Mouse (Mus musculus): ENCODE results near the gene Ctbp2.
A peak's percentile ranks its signal among the peaks of the same experiment; 100 is the strongest.

The Ctbp2 gene

DNA sequence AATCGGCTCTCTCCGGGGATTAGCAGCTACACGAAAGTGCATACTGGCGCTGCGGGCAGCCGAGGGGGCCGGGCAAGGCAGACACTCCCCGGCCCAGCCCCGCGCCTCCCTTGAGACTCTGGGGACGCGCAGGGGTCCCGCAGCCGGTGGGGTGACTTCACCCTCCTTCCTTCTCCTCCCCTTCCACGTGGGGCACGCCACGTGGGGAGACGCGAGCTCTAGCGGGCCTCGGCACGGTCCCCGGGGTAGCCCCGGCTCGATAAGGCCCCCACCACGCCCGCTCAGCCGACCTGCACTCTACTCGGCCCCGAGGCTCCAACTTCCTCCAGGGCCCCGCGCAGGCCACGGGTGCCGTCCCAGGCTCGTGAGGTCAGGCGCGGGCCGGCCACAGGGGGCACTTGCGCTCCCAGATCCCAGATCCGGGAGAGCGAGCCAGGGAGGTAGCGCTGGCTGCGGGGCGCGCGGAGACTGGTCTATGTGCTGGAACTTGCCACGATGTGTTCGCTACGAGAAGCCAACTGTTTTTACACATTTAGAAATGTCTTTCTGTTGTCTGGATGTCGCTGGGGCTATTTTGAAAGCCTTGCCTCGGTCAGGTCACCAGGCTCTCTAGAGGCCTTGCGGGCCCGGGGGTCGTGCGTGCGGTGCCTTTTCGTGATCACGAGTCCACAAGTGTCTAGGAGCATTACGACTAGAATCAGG, at the start of gene Ctbp2:
Ctbp2 (minus strand) TSS at position 356 of the 702 bp plus-strand sequence.
- DNase-seq (ENCODE audit: low read depth, low spot score), result peak; percentile 14

DNA sequence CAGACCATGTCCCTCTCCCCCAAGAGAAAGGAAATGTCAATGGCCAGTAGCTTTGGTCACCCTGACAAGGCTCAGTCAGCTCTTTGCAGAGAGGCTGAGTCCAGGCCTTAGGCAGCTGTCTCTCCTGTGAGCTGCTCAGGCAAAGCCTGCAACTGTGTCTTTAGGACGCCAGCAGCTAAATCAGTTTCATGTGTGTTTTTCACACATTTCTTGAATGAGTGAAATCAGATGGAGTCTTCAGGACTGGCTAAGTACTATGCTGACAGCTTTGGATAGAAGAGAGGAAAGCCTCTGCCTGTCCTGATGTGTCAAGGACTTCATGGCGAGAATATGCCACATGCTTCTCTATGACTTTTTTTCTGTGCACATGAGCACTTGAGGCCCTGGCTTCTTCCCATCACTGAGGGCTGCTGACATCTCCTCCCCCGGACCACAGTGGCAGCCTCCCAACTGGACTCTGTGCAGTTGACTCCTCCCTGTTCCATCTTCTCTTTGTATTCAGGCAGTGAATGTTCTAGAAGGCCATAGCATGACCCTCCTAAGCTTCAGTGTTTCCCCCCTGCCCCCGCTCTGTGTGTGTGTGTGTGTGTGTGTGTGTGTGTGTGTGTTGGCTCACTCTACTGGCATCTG, 47.4 kb upstream of the Ctbp2 start:
- DNase-seq (ENCODE audit: low read depth, low spot score), result no peak

DNA sequence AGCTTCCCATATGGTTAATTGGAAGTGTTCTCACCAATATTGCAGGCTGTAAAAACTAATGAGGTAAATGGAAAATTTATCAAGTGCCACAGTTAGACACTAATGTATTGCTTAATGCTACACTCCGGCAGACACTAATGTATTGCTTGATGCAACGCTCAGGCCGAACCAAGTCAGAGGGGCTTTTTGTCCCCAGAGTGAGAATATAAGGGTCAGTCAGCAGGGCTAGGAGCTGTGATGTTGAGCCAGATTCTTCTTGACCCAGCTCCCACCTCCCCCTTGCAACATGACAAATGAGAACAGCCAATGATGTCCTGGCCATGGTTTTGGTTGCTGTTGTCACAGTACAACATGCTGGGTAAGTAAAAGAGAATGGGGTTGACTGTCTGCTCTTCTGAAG, 44.8 kb upstream of the Ctbp2 start:
- DNase-seq (ENCODE audit: low read depth, low spot score), result no peak

DNA sequence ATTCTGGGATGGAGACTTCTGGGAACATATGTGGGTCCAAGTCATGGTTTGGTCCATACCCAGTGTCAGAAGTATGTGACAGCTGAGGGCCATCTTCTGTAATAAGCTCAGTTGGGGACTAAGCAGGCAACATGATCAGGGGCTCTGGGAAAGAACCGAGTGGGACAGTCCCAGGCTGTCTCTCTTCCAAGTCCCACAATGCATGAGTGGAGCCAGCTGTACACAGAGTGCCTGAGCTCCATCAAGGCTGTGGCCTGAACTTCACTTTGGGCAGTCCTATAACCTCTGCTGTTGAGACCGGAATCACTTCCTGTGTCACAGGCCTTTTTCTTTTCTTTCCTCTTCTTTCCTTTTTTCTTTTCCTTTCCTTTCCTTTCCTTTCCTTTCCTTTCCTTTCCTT, 43.7 kb upstream of the Ctbp2 start:
- DNase-seq (ENCODE audit: low read depth, low spot score), result no peak

DNA sequence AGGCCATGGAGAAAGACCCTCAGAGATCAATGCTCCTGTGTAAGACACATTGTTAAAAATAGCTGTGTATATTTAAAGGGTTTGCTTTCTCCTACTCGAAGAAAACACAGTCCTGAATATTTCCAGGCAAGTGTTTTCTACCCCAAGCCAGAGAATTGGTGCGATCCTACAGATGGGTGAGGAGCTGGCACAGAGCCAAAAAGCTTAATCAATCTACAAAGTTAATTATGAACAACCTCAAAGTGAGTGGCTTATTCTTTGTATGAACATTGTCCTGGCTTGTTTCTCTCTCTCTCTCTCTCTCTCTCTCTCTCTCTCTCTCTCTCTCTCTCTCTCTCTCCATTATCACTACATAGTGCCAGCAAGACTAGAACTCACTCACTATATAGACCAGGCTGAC, 40.6 kb upstream of the Ctbp2 start:
- no peak for DNase-seq (ENCODE audit: low read depth, low spot score)

DNA sequence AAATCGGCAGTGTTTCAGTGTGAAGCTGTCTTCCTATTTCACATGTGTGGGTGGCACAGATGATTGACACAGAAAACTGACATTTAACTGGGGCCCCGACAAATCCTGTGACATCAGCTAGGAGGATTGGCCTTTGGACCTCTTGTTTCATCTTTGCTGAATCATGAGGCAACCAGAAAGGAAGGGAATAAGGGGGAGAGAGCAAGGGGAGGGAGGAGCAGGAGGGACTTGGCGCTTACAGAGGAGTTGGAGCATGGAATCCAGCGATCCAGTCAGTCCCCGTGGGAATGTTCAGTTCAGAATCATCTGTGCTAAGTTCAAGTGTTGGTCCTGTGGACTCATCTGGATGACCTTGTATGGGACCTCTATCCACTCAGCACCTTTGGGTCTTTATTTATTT, 38.9 kb upstream of the Ctbp2 start:
- no peak for DNase-seq (ENCODE audit: low read depth, low spot score)

DNA sequence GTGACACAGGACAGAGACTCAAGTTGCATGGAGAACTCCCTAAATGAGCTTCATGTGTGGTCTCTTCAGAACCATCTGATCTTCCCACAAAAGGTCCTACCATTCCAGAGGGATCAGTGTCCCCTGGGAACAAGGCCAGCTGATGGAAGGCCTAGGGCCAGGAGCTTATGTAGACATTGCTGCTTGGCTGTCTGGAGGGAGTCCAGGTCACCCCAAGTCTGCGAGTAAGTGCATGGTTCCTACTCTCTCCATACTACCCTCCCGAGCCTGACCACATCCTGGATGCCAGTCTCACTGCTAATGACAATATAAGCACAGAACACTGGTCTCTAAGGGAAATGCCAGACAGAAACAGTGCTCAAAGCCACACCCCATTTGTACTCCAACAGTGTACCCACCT, 38.0 kb upstream of the Ctbp2 start:
- DNase-seq (ENCODE audit: low read depth, low spot score), result no peak

DNA sequence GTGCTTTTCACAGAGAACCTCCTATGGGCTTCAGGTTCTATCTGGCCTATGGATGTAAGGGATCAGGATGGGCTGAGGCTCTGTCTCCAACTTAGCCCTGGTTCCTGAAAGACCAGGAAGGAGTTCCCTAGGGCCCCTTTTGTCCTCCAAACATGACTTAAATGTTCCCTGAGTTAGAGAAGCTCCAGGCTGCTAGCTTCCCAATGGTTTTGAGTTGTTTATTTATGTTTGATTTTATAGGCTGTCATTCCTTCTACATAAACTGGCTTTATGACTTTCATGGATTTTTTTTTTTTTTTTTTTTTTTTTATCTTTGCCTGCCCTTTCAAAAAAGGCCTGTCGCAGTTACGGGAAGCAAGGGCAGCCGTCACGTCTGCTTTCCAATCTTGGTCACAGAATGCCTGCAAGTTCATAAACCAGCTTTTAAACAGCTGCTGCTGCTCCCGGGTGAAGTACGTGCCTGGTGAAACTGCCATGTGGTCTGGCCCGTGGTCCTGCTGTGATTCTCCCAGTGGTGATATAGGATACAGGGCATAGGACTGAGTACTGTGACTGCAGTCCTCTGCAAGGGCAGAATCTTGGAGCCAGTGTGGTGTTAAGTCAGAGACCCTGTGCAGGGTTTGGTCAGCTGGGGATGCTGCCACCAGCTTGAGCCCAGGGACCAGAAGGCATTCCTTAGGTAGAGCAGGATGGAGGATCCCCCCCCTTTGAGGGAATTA, 37.4 kb upstream of the Ctbp2 start:
- no peak for DNase-seq (ENCODE audit: low read depth, low spot score)

DNA sequence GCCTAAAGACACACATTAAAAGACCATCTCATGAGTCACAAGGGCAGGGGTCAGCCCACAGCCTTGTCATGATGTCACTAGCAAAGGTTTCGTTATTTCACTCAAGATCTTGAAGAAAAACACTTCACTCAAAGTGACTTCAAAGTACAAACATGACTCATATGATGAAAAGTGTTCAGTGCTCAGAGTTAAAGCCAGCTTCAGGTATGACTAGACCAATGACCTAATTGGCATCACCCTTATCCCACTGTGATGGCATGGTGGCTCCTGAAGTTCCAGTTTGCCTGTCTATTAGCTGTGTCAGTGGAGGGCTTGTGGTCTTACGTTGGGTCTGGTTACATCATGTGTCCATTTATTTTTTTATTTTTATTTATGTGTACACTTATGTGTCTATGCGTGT, 35.4 kb upstream of the Ctbp2 start:
- no peak for DNase-seq (ENCODE audit: low read depth, low spot score)

DNA sequence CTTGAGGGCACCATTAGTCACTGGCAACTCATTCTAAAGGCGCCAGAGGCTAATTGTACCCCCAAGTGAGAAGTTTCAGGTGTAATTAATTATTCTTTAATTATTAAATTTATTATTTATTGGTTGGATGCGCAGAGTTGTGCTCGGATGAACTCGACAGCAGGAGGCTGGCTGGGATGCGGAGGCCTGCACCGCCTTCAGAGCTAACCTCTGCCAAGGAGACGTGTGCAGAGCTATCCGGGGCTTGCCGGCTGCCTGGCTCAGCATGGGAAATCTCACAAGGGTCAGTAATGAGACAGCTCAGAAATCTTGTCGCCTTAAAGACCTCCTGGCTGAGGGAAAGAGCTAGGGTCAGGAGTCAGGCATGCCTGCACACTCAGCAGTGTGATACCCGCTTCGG, 31.5 kb upstream of the Ctbp2 start:
- no peak for DNase-seq (ENCODE audit: low read depth, low spot score)

DNA sequence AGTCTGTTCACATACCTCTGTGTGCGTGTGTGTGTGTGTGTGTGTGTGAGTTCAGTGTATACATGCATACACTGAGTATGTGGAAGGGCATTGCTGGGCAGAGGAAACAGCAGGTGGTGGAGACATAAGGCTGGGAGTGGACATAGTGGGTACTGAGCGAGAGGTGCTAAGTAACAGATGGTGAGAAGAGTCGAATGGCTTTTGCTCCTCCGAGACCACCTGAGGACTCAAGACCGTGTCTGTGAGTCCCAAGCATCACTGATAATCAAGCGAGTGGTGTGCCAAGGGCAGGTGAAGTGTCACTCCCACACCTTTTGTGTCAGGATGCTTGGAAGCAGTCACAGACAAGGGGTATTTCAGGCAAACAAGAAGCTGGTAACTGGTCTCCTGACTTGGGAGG, 30.7 kb upstream of the Ctbp2 start:
- no peak for DNase-seq (ENCODE audit: low read depth, low spot score)

DNA sequence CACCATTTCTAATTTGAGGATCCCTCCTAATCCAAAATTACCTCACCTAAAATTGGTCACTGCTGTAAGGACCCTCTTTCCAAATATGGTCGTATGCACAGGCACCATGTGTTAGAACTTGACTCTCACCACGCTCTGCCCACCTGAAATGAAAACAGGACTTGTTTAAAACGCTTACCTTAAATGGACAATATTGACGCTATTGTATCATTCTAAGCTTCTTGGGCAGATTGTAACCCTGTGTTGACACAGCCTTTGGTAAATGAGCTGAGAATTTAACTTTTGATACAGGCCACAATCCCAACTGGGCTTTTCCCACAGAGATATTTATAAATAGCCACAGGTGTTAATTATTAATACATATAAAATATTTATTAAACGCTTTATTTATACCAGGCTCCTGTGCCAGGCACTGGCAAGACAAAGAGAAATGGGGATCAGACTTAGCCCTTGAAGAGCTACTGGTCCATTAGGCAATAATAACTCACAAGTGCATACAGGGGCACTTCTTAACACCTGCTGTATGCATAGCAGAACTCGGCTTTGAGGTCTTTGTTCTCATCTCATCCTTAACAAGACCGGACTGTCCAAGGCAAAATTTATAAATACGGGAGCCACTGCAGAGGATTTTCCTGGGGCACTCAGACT, 15.7 kb upstream of the Ctbp2 start:
- no peak for DNase-seq (ENCODE audit: low read depth, low spot score)

DNA sequence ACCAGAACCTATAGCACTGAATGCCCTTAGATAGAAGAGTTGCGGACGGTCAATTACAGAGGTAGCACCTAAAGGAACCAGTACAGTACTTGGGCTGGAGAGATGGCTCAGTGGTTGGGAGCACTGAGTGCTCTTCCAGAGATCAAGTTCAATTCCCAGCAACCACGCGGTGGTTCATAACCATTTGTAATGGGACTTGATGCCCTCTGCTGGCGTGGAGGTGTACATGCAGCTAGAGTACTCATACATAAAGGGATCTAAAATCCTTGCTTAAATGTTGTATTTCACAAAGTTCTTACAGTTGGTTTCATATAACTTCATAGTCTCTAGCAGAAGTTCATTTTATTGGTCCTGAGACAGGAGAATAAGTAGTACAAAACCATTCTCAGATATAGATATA, 9.4 kb upstream of the Ctbp2 start:
- peak; percentile 11 for DNase-seq (ENCODE audit: low read depth, low spot score)

DNA sequence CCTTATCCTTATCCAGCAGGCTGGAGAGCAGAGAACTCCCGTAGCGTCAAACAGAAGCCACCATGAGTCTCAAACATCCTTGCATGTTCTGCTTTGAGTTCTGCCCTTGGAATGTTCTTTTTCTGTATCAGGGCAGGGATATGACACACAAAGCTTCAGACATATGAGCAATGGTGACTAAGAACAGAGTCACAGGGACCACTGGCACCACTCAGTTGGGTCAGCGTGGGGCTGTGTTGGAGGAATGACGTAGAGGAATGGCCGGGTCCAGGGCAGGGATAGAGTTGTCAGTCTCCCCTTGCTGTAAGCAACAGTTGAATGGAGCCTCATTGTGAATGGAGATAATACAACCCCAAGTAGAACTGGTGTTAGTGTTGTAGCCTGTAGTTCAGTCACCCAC, 8.5 kb upstream of the Ctbp2 start:
- no peak for DNase-seq (ENCODE audit: low read depth, low spot score)

DNA sequence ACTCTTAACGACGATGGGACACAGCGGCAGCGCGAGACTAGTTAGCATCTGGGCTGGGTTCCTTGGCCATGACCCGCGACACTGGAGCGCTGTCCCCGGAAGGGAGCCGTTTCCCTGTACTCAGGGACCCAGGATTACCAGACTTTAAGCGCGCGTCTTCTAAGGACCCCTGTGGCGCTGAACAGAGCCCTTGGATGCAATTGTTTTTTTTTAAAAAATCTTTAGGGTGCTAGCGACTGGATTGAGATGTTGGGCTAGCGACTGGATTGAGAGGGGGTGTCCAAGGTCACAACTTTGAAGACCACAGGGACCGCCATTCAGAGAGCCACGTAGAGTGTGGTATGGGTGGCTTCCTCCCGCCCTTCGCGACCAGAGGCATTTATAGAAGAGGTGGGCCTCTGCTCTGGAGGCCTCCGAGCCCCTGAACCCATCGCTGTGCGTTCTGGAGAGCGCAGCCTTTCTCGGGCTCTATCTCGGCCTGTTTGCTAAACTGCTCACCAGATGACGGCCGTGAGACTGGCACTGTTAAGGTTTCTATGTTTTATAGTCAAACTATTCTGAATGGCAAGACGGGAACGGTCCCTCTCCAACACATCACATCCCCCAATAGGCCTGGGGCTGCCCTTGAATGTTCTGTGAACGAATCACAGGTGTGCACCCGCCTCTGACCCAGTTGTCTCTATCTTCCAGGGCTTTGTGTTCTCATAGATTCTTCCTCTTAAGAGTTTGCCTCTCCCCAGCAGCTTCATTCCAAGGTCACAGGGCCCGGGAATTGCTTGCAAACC, 739 bp upstream of the Ctbp2 start:
- DNase-seq (ENCODE audit: low read depth, low spot score), result no peak

DNA sequence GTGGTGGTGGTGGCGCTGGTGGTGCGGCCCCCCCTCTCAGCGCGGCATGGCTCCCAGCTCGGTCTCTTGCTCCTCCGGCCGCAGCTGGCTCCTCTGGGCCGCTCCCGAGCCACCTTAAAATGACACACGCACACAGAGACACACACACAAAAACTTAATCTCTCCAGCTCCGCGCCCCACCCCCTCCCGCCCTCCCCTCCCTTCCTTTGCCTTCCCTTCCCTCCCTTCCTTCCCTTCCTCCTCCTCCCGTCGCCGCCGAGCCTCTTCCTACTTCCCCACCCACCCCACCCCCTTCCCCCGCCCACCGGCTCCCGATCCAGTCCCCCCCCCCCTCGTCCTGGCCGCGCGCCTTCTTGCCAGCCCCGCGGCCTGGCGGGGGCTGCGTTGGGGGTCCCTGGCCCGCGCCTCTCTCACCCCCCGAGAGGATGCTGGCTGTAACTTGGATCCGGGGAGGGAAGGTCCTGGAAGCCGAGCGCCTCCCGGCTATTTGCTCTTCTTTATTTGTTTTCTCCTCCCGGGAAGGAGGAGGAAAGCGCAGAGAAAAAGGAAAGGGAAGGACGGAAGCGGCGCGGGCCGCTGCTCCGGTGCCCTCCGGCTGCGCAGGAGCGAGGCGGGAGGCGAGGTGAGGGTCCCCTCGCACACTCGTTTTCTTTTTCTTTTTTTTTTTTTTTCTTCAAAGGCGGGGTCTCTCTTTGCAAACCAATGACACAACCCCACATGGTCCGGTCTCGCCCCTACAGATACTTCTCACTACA, 733 bp downstream of the Ctbp2 start, which contains the start of gene Fgfr2:
Fgfr2 (minus strand) TSS at position 107 of the 755 bp plus-strand sequence.
- DNase-seq (ENCODE audit: low read depth, low spot score), result no peak

DNA sequence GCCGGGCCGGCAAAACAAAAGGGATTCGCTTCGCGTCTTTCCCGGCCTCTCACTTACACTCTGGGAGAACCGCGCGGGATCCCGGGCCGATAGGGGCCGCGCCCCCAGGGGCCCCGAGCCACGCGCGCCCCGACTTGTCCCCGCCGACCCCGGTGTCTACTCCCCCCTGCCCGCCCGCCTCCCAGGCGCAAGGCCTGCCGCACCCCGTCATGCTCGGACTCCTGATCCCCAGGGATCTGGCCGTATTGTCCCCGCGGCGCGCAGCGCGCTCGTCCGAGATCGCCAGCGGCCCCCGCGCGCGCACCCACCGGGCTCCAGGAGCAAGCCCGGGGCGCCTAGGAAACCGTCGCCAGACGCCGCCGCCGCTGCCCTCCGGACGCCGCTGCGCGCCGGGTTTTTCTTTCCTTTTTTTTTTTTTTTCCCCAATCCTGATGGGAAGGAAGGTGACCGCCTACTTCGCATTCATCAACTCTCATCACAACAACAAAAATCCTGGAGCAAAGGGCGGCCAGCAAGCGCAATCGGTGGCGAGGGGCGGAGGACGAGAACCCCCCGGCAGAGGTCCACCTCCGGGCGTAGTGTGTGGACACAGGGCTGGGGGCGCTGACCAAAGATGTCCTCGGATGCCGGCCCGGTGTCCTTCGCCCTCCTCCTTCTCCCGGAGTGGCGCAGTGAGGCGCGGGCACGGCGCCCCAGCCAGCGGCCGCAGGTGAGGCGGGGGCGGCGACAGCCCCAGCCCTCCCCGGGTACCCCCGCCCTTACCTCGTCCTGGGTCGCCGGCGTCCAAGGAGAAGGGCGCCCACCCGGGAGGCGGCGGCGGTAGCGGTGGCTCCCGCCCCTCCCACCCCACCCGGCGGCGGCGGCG, 1.5 kb downstream of the Ctbp2 start:
- DNase-seq (ENCODE audit: low read depth, low spot score), result no peak

DNA sequence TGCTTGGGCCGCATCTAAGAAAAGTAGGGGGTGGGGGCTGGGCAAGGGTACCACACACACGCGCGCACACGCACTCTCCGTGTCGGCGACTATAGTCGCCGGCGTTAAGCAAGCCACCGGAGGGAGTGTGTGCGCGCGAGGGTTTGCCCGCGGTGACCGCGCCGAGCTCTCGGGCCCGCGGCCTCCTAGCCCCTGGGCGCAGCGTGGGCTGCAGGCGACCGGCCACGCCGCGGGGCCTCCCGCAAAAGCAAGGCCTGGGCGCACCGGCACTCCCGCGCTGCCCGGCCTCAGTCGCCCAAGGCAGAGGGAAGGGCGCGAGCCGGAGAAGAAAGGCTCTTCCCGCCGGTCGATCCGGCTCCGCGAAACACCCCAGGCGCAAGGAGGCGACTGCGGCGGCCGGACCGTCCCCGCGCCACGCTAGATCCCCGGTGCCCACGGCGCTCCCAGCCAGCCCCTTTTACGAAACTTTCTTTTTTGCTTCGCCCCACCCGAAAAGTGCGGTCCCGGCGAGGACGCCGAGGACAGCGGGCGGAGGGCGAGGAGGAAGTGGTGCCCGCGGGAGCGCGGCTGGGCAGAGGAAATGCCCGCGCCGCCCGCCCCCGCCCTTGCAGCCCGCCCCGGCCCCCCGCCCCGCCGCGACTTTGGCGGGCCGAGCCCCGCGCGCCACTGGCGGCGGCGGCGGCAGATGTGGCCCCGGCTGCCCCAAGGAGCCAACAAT, 2.3 kb downstream of the Ctbp2 start:
- DNase-seq (ENCODE audit: low read depth, low spot score), result no peak

DNA sequence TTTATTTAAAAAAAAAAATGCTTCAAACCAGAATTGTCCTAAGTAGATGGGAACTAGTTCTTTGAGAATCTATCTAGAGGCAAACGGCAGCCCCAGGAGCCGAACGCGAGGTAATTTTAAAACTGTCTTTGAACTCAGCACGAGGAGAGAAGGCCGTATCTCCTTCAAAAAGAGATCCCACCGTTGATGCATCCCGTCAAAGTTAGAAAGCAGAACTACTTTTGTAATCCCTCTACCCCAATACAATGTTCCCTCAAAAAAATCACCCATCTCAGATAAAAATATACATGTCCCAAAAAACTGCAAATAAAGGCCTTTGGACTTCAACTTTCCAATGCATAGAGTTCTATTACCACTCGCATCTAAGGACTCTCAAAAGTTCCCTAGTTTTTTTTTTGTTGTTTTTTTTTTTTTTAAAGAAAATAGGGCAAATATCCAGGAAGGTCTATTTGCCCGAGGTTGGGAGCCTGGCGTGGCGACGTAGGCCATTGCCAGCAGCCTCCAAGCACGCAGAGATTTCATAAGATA, 3.0 kb downstream of the Ctbp2 start:
- DNase-seq (ENCODE audit: low read depth, low spot score), result no peak

Measured in CD4-positive, CD25-positive, alpha-beta regulatory T cell, adult 2 months (primary cell).